Mouse (Mus musculus): ENCODE data around the gene Frmd4a. TPM values are rescaled to one million over a fixed set of nuclear protein-coding genes. Genes with fewer than 3 reads are reported as not detected.

Frmd4a gene
- polyA plus RNA-seq, 1 experiment, result 13.5 TPM

- DNase-seq (ENCODE audit: low read depth in 1 of 2, low spot score in 2 of 2), result no peak
- H3K4me3 ChIP-seq (ENCODE audit: extremely low read depth, insufficient read depth, insufficient read length), result no peak overlapping the region
- H3K36me3 ChIP-seq (ENCODE audit: control insufficient read depth, insufficient read depth, low read length), result no peaks in the 10 kb centered on the region
- H3K27me3 ChIP-seq (ENCODE audit: control insufficient read depth, insufficient read depth, low read length), result no peaks in the 10 kb centered on the region
- H3K4me1 ChIP-seq (ENCODE audit: control insufficient read depth, insufficient read depth, insufficient read length), result no peaks in the 10 kb centered on the region
- WGBS, result 90% methylated on average over 1 of the region's 1 CpGs
- no peak overlapping the region for H3K27ac ChIP-seq (ENCODE audit: insufficient read depth, low read length)
- TF ChIP-seq POLR2A (IDR thresholded peaks at IDR 0.05; ENCODE audit: low read depth, low read length), result no peak
- TF ChIP-seq CTCF (IDR thresholded peaks at IDR 0.05; ENCODE audit: extremely low read depth, insufficient read depth, insufficient read length, insufficient replicate concordance), result no peak
Observed at GRCm38 (mm10) chr2:4097601-4098000, 80.1 kb downstream of the Frmd4a start.

GRCm38 (mm10) chr2:4098948-4099776 is 81.6 kb downstream of the Frmd4a start:
- no peak for TF ChIP-seq POLR2A (IDR thresholded peaks at IDR 0.05; ENCODE audit: low read depth, low read length)
- TF ChIP-seq CTCF (IDR thresholded peaks at IDR 0.05; ENCODE audit: extremely low read depth, insufficient read depth, insufficient read length, insufficient replicate concordance), result no peak
- H3K4me1 ChIP-seq (ENCODE audit: control insufficient read depth, insufficient read depth, insufficient read length), result no peaks in the 10 kb centered on the region
- no peak overlapping the region for H3K27ac ChIP-seq (ENCODE audit: insufficient read depth, low read length)
- DNase-seq (ENCODE audit: low read depth in 1 of 2, low spot score in 2 of 2), result no peak
- no peaks in the 10 kb centered on the region for H3K27me3 ChIP-seq (ENCODE audit: control insufficient read depth, insufficient read depth, low read length)
- no peaks in the 10 kb centered on the region for H3K36me3 ChIP-seq (ENCODE audit: control insufficient read depth, insufficient read depth, low read length)
- H3K4me3 ChIP-seq (ENCODE audit: extremely low read depth, insufficient read depth, insufficient read length), result no peak overlapping the region
- WGBS, result 84% methylated on average over 8 of the region's 8 CpGs

DNA sequence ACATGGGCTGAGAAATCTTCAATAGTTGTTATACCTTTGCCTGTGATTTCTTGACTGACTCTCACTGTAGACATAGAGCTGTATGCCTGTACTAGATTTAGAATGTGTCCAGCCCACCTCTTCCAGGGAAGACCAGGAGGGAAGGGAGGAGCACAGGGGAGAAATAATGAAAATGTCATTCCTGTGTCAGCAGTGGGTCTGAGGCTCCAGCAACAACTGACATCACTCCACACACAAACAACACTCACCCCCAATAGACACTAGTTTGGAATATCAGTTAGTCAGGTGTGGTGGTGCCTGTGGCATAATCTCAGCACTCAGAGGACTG is 82.2 kb downstream of the Frmd4a start:
- Histone ChIP-seq H3K36me3 (ENCODE audit: control insufficient read depth, insufficient read depth, low read length) (no peaks in the 10 kb centered on the region), H3K27ac (ENCODE audit: insufficient read depth, low read length) (no peak overlapping the region), H3K4me3 (ENCODE audit: extremely low read depth, insufficient read depth, insufficient read length) (no peak overlapping the region), H3K27me3 (ENCODE audit: control insufficient read depth, insufficient read depth, low read length) (no peaks in the 10 kb centered on the region), H3K4me1 (ENCODE audit: control insufficient read depth, insufficient read depth, insufficient read length) (no peaks in the 10 kb centered on the region)
- TF ChIP-seq POLR2A (IDR thresholded peaks at IDR 0.05; ENCODE audit: low read depth, low read length) (no peak), CTCF (IDR thresholded peaks at IDR 0.05; ENCODE audit: extremely low read depth, insufficient read depth, insufficient read length, insufficient replicate concordance) (no peak)
- DNase-seq (ENCODE audit: low read depth in 1 of 2, low spot score in 2 of 2), result no peak

- no peak overlapping the region for H3K27ac ChIP-seq (ENCODE audit: insufficient read depth, low read length)
- no peak for DNase-seq (ENCODE audit: low read depth in 1 of 2, low spot score in 2 of 2)
- no peaks in the 10 kb centered on the region for H3K4me1 ChIP-seq (ENCODE audit: control insufficient read depth, insufficient read depth, insufficient read length)
- WGBS, result 80% methylated on average over 2 of the region's 2 CpGs
- H3K27me3 ChIP-seq (ENCODE audit: control insufficient read depth, insufficient read depth, low read length), result no peaks in the 10 kb centered on the region
- no peak overlapping the region for H3K4me3 ChIP-seq (ENCODE audit: extremely low read depth, insufficient read depth, insufficient read length)
- no peak for TF ChIP-seq POLR2A (IDR thresholded peaks at IDR 0.05; ENCODE audit: low read depth, low read length)
- TF ChIP-seq CTCF (IDR thresholded peaks at IDR 0.05; ENCODE audit: extremely low read depth, insufficient read depth, insufficient read length, insufficient replicate concordance), result no peak
- H3K36me3 ChIP-seq (ENCODE audit: control insufficient read depth, insufficient read depth, low read length), result no peaks in the 10 kb centered on the region
Observed at GRCm38 (mm10) chr2:4101370-4101769, 83.9 kb downstream of the Frmd4a start.

- Histone ChIP-seq H3K27me3 (ENCODE audit: control insufficient read depth, insufficient read depth, low read length) (no peaks in the 10 kb centered on the region), H3K4me3 (ENCODE audit: extremely low read depth, insufficient read depth, insufficient read length) (no peak overlapping the region), H3K36me3 (ENCODE audit: control insufficient read depth, insufficient read depth, low read length) (no peaks in the 10 kb centered on the region), H3K27ac (ENCODE audit: insufficient read depth, low read length) (no peak overlapping the region), H3K4me1 (ENCODE audit: control insufficient read depth, insufficient read depth, insufficient read length) (no peaks in the 10 kb centered on the region)
- TF ChIP-seq POLR2A (IDR thresholded peaks at IDR 0.05; ENCODE audit: low read depth, low read length) (no peak), CTCF (IDR thresholded peaks at IDR 0.05; ENCODE audit: extremely low read depth, insufficient read depth, insufficient read length, insufficient replicate concordance) (no peak)
- DNase-seq (ENCODE audit: low read depth in 1 of 2, low spot score in 2 of 2), result no peak
- WGBS, result 83% methylated on average over 7 of the region's 7 CpGs
Observed at GRCm38 (mm10) chr2:4113303-4113920, 95.9 kb downstream of the Frmd4a start.

DNA sequence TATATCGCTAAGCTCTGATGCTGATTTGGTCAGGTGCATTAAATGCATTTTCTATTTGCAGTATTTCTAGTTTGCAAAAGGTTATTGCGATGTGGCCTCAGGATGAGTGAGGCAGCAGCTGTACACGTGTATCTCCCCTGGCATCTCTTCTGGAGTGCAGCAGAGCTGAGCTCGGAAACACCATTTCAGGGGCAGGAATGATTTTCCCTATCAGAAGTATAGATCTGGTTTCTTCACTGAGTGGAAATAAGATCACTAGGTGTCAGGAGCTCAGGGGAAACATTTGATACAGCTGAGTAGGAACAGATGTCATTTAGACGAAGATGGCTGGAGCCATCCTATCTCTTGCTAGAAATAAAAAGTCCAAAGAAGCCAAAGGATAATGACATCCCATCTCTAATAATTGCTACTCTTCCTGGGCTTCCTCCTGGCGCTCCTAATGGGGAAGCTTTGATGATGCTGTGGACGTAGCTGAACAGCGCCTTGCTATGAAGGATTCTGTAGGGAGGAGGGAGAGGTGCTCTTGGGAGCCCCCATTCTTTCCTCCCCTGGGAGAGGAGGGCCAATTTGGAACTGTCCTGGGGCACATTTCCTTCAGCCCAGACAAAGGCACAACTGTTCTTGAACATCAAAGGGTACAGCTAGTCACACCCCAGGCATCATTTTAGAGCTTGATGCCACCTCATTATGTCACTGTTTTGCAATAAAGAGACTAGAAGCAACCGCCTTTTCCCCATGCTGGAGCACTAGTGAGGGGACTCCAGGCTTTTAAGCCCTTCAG is 102.4 kb downstream of the Frmd4a start:
- TF ChIP-seq CTCF (IDR thresholded peaks at IDR 0.05; ENCODE audit: extremely low read depth, insufficient read depth, insufficient read length, insufficient replicate concordance), result no peak
- Histone ChIP-seq H3K4me3 (ENCODE audit: extremely low read depth, insufficient read depth, insufficient read length) (no peak overlapping the region), H3K36me3 (ENCODE audit: control insufficient read depth, insufficient read depth, low read length) (no peaks in the 10 kb centered on the region), H3K4me1 (ENCODE audit: control insufficient read depth, insufficient read depth, insufficient read length) (no peaks in the 10 kb centered on the region), H3K27ac (ENCODE audit: insufficient read depth, low read length) (no peak overlapping the region), H3K27me3 (ENCODE audit: control insufficient read depth, insufficient read depth, low read length) (no peaks in the 10 kb centered on the region)
- DNase-seq (ENCODE audit: low read depth in 1 of 2, low spot score in 2 of 2), result no peak
- WGBS, result 80% methylated on average over 9 of the region's 9 CpGs

Measured in spleen, adult 2 months (tissue).